Mouse (Mus musculus) brain, embryonic 14.5 days (tissue): ENCODE data around the gene Tstd1.

Experiments used
- CTCF ChIP-seq: fragments of 200-500 bp; IDR thresholded peaks from 2 replicates; pipeline ENCODE4 v1.5.1; 2012; ENCODE audit warnings: inconsistent platforms, mild to moderate bottlenecking, moderate library complexity, borderline replicate concordance; ENCODE audit not compliant: insufficient read depth, insufficient read length; ENCODE audit errors: extremely low read depth
- POLR2A ChIP-seq: fragments of 200-500 bp; IDR thresholded peaks from 2 replicates; pipeline ENCODE4 v1.6.1; 2012; ENCODE audit warnings: mild to moderate bottlenecking, inconsistent platforms, borderline replicate concordance; ENCODE audit not compliant: poor library complexity, insufficient read depth, insufficient read length, severe bottlenecking; ENCODE audit errors: extremely low read depth

DNA sequence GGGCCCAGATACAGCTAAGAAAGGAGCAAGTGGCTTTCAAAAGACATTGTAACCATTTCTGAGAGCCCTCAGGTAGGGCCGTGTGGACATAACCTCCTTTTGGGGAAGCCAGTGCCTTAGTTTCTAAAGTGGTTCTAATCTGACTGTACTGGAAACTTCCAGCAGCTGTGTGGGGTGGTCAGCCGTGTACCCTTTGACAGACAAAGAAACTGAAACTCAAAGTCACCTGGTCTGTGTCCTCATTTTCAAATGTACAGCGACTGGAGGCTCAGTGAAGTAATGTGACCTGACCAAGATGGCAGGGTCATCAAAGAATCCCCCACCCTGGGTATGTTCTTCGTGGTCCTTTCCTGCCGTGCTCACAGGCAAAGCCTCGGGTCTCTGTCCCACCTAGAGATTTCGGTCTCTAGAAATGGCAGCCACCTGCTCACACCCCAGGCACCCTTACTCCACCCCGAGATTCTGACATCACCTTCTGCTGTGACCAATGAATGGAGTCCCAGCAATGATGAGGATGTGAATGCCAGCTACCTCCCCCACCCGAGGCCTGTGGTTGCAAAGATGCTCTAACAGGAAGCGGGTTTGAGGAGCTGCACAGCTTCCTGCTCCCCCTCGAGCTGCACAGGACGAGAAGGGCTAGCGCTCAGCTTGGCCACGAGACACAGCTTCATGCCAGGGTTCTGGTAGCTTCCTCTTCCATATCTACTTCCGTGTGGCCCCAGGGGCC lies 30.1 kb upstream of the Tstd1 start, which contains the start of gene Arhgap30:
- TF ChIP-seq POLR2A = no peak
- TF ChIP-seq CTCF = no peak
